Mouse (Mus musculus): Measurements from ENCODE around the gene Srrm1. TPM values are rescaled to one million over a fixed set of nuclear protein-coding genes. Genes with fewer than 3 reads are reported as not detected.

Gene Srrm1
- polyA plus RNA-seq, 1 experiment from 2014 or later: 316 TPM

GRCm38 (mm10) chr4:135300248-135301041 is 52.7 kb downstream of the Srrm1 start:
- no peak overlapping the region for H3K27ac ChIP-seq
- no peaks in the 10 kb centered on the region for H3K9me3 ChIP-seq
- 90% methylated on average over 26 of the region's 26 CpGs for WGBS
- no peak overlapping the region for H3K9ac ChIP-seq
- H3K4me2 ChIP-seq: no peak overlapping the region
- no peaks in the 10 kb centered on the region for H3K27me3 ChIP-seq
- no peak overlapping the region for H3K4me3 ChIP-seq
- no peak for ATAC-seq (ENCODE audit: insufficient number of reproducible peaks, insufficient read depth, low FRiP score, low TSS enrichment, low read depth)
- H3K36me3 ChIP-seq: no peaks in the 10 kb centered on the region
- peaks cover 14% of the 10 kb centered on the region for H3K4me1 ChIP-seq

DNA sequence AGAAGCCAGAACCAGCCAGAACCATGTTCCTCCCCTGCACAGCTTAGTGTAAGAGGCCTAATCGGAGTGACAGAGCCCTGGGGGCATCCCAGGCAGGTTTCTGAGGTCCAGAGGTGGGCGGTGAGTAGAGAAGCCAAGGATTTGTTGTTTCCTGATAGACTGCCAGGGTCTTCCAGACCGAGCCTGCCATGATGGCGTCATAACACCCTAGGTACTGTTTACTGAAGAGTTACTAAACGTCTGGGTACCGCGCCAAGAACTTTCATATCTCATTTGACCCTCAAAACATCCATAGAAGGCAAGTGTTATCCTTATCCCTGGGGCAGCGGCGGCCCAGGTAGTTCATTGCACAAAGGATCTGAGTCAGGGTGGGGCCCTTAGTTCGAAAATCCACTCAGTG is 54.4 kb downstream of the Srrm1 start:
- no peak overlapping the region for H3K4me2 ChIP-seq
- H3K27me3 ChIP-seq: no peaks in the 10 kb centered on the region
- WGBS: 81% methylated on average over 10 of the region's 10 CpGs
- peak overlapping the region; percentile 30; the same call in 1 of the 2 replicates for H3K27ac ChIP-seq
- no peak overlapping the region for H3K4me3 ChIP-seq
- peak; percentile 53; the same call in 1 of the 2 replicates for ATAC-seq (ENCODE audit: insufficient number of reproducible peaks, insufficient read depth, low FRiP score, low TSS enrichment, low read depth)
- H3K36me3 ChIP-seq: no peaks in the 10 kb centered on the region
- H3K4me1 ChIP-seq: peaks cover 14% of the 10 kb centered on the region
- H3K9ac ChIP-seq: 0 out of 2 replicates have a peak overlapping the region, but pooled peaks have one; percentile 11
- no peaks in the 10 kb centered on the region for H3K9me3 ChIP-seq

DNA sequence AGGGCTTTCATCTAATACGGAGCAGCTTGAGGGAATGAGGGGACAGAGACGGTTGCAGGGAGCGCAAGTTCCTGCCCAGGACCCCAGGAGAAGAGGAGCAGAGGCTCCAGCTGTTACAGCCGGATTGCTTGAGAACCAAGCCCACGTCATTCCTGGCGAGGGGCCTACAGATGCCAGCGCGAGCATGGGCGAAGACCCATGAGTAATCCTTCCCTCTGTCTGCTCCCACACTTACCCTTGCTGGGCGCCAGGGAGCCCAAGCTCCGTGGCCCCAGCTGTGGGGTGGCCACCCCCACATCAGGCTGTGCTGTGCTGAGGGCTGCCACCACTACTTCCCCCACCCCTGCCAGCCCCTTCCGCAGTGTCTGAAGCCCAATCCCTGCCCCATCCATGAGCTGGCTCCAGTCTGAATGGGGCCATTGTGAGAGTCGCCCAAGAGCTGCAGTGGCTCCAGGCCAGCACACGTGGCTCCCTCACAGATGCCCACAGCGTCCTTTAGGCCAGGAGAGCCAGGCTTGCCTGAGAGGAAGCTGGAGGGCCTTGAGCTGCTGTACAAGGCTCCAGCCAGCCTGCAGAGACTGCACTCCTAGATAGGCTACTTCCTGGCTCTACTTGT is 55.1 kb downstream of the Srrm1 start:
- 0 out of 2 replicates have a peak overlapping the region, but pooled peaks have one; percentile 11 for H3K9ac ChIP-seq
- no peak overlapping the region for H3K4me2 ChIP-seq
- no peaks in the 10 kb centered on the region for H3K36me3 ChIP-seq
- WGBS: 43% methylated on average over 15 of the region's 15 CpGs
- no peak overlapping the region for H3K4me3 ChIP-seq
- H3K27me3 ChIP-seq: no peaks in the 10 kb centered on the region
- peak overlapping the region; percentile 30 for H3K27ac ChIP-seq
- peak; percentile 64; the same call in 1 of the 2 replicates for ATAC-seq (ENCODE audit: insufficient number of reproducible peaks, insufficient read depth, low FRiP score, low TSS enrichment, low read depth)
- peaks cover 14% of the 10 kb centered on the region for H3K4me1 ChIP-seq
- no peaks in the 10 kb centered on the region for H3K9me3 ChIP-seq

- no peak overlapping the region for H3K27ac ChIP-seq
- no peaks in the 10 kb centered on the region for H3K36me3 ChIP-seq
- peaks cover 20% of the 10 kb centered on the region for H3K4me1 ChIP-seq
- ATAC-seq (ENCODE audit: insufficient number of reproducible peaks, insufficient read depth, low FRiP score, low TSS enrichment, low read depth): no peak
- no peak overlapping the region for H3K4me2 ChIP-seq
- no peak overlapping the region for H3K9ac ChIP-seq
- no peak overlapping the region for H3K4me3 ChIP-seq
- 69% methylated on average over 7 of the region's 7 CpGs for WGBS
- no peaks in the 10 kb centered on the region for H3K27me3 ChIP-seq
- no peaks in the 10 kb centered on the region for H3K9me3 ChIP-seq
Observed at GRCm38 (mm10) chr4:135297146-135297545, 56.0 kb downstream of the Srrm1 start.

- ATAC-seq (ENCODE audit: insufficient number of reproducible peaks, insufficient read depth, low FRiP score, low TSS enrichment, low read depth): no peak
- Histone ChIP-seq H3K4me1 (peaks cover 21% of the 10 kb centered on the region), H3K9ac (no peak overlapping the region), H3K4me2 (no peak overlapping the region), H3K27ac (no peak overlapping the region), H3K4me3 (no peak overlapping the region), H3K27me3 (no peaks in the 10 kb centered on the region), H3K9me3 (no peaks in the 10 kb centered on the region), H3K36me3 (no peaks in the 10 kb centered on the region)
Observed at GRCm38 (mm10) chr4:135296565-135296964, 56.6 kb downstream of the Srrm1 start.

- no peak overlapping the region for H3K27ac ChIP-seq
- H3K4me3 ChIP-seq: no peak overlapping the region
- peaks cover 16% of the 10 kb centered on the region for H3K4me1 ChIP-seq
- H3K9ac ChIP-seq: no peak overlapping the region
- H3K9me3 ChIP-seq: no peaks in the 10 kb centered on the region
- ATAC-seq (ENCODE audit: insufficient number of reproducible peaks, insufficient read depth, low FRiP score, low TSS enrichment, low read depth): no peak
- no peaks in the 10 kb centered on the region for H3K36me3 ChIP-seq
- no peaks in the 10 kb centered on the region for H3K27me3 ChIP-seq
- no peak overlapping the region for H3K4me2 ChIP-seq
- WGBS: 86% methylated on average over 3 of the region's 3 CpGs
Observed at GRCm38 (mm10) chr4:135293813-135294212, 59.3 kb downstream of the Srrm1 start.

GRCm38 (mm10) chr4:135292477-135293089 is 60.5 kb downstream of the Srrm1 start:
- Histone ChIP-seq H3K9ac (no peak overlapping the region), H3K36me3 (no peaks in the 10 kb centered on the region), H3K9me3 (no peaks in the 10 kb centered on the region), H3K27me3 (no peaks in the 10 kb centered on the region), H3K27ac (no peak overlapping the region), H3K4me2 (peak overlapping the region; percentile 41), H3K4me3 (peak overlapping the region; percentile 10; the same call in 1 of the 2 replicates), H3K4me1 (peaks cover 7% of the 10 kb centered on the region)
- peak; percentile 70; the same call in 1 of the 2 replicates for ATAC-seq (ENCODE audit: insufficient number of reproducible peaks, insufficient read depth, low FRiP score, low TSS enrichment, low read depth)
- WGBS: 6% methylated on average over 12 of the region's 12 CpGs

DNA sequence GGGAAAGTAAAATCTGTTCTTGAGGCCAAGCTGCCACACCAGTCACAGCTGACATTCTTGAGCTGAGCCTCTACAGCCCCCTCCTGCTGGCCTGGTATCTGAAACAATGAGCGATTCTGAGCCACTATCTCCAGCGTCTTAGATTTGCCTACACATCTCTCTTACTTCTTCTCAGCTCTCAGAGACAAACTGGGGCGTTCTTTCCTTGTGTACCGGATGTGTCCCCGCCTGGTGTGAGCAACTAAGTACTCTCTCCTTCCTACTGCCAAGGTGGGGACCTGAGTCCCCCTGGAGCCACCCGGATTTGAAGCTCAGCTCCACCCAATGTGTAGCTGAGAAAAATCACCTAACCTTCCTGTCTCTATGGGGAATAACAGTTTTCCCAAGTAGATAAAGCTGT is 61.3 kb downstream of the Srrm1 start:
- H3K4me3 ChIP-seq: no peak overlapping the region
- H3K27me3 ChIP-seq: no peaks in the 10 kb centered on the region
- 66% methylated on average over 6 of the region's 6 CpGs for WGBS
- H3K27ac ChIP-seq: no peak overlapping the region
- no peaks in the 10 kb centered on the region for H3K36me3 ChIP-seq
- no peak overlapping the region for H3K4me2 ChIP-seq
- H3K9ac ChIP-seq: no peak overlapping the region
- ATAC-seq (ENCODE audit: insufficient number of reproducible peaks, insufficient read depth, low FRiP score, low TSS enrichment, low read depth): no peak
- no peaks in the 10 kb centered on the region for H3K9me3 ChIP-seq
- peaks cover 13% of the 10 kb centered on the region for H3K4me1 ChIP-seq

DNA sequence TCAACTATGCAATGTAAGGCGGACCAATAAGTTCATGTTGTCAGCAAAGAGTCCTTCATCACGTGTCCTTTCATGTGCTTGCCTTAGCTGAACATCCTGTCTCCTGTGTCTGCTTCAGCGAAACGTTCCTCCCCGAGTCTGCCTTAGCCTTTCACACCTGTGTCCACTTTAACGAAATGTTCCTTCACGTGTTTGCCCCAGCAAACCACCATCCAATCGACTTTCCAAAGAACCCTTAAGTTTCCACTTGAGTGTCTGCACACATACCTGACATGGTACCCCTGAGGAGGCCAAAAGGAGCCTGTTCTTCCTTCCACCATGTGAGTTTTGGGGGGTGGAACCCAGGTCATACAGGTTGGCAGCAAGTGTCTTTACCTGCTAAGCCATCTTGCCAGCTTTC is 61.9 kb downstream of the Srrm1 start:
- ATAC-seq (ENCODE audit: insufficient number of reproducible peaks, insufficient read depth, low FRiP score, low TSS enrichment, low read depth): no peak
- Histone ChIP-seq H3K9me3 (no peaks in the 10 kb centered on the region), H3K27me3 (no peaks in the 10 kb centered on the region), H3K4me1 (peaks cover 20% of the 10 kb centered on the region), H3K27ac (no peak overlapping the region), H3K4me2 (no peak overlapping the region), H3K36me3 (no peaks in the 10 kb centered on the region), H3K4me3 (no peak overlapping the region), H3K9ac (no peak overlapping the region)
- WGBS: 89% methylated on average over 8 of the region's 8 CpGs

DNA sequence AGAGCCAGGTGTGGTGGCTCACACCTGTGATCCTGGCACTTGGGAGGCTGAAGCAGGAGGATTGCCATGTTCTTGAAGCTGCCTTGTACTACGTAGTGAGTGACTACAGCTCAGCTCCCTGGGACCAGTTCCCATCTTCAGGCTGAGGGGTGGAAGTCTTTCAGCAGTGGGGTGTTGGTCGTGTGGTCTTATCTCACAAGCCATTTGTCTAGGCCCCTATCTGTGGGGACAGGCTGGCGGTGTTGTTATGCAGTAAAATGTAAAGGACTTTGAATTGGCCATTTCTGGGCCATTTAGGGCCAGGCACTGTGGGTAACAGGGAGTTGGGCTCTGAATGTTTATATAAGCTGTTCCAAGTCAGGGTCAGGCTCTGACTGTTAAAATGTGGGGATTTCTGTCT is 65.1 kb downstream of the Srrm1 start:
- Histone ChIP-seq H3K36me3 (no peaks in the 10 kb centered on the region), H3K9me3 (no peaks in the 10 kb centered on the region), H3K27me3 (no peaks in the 10 kb centered on the region), H3K9ac (no peak overlapping the region), H3K4me3 (no peak overlapping the region), H3K27ac (no peak overlapping the region), H3K4me1 (peaks cover 28% of the 10 kb centered on the region), H3K4me2 (no peak overlapping the region)
- ATAC-seq (ENCODE audit: insufficient number of reproducible peaks, insufficient read depth, low FRiP score, low TSS enrichment, low read depth): no peak
- 80% methylated on average over 3 of the region's 3 CpGs for WGBS

DNA sequence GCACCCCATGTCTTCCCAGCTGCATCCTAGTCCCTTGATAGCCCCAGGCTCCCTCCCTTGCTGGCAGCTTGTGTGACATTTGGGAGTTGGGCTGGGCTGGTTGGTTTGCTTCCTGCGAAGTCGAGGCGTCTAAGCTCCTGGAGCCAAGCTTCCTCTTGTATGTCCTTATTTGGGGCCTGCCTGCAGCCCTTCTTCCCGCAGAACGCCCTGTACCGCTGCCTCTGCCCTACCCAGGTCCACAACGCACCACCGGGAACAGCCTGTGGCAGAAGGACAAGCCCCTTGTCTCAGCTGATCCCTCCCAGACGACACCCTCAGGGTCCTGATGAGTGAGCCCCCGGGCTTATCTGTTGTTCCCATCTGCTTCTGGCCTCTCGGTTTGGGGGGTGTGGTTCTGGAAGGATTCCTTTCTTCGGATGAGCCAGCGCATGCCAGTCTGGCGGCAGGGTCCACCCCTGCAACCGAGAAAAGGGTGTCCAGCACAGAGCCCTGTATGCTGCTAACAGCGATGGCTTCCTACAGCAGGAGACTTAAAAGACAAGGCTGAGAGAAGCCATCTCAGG is 66.2 kb downstream of the Srrm1 start:
- H3K4me2 ChIP-seq: peak overlapping the region; percentile 42
- no peak overlapping the region for H3K4me3 ChIP-seq
- no peaks in the 10 kb centered on the region for H3K27me3 ChIP-seq
- peaks cover 25% of the 10 kb centered on the region for H3K4me1 ChIP-seq
- H3K27ac ChIP-seq: peak overlapping the region; percentile 45
- no peaks in the 10 kb centered on the region for H3K9me3 ChIP-seq
- H3K9ac ChIP-seq: peak overlapping the region; percentile 53; the same call in 1 of the 2 replicates
- WGBS: 9% methylated on average over 16 of the region's 16 CpGs
- ATAC-seq (ENCODE audit: insufficient number of reproducible peaks, insufficient read depth, low FRiP score, low TSS enrichment, low read depth): no peak
- H3K36me3 ChIP-seq: no peaks in the 10 kb centered on the region
